Mouse (Mus musculus) CH12.LX (cell line): ENCODE measurements around the gene Akap5. TPM values are rescaled to one million over a fixed set of nuclear protein-coding genes. Genes with fewer than 3 reads are reported as not detected.
A peak's percentile ranks its signal among the peaks of the same experiment; 100 is the strongest.

ENCODE experiments used
- DNase-seq: peaks from one replicate; pipeline ENCODE4 v3.0.0-alpha.2; 2013; ENCODE audit errors: extremely low read depth
- H3K27ac ChIP-seq: 2 replicates; pipeline ENCODE4 v1.5.1; 2012; ENCODE audit warnings: low read depth, mild to moderate bottlenecking, control low read depth, moderate library complexity; ENCODE audit not compliant: insufficient read depth
- H3K27me3 ChIP-seq: replicated peaks from 2 replicates; pipeline ENCODE3; 2012; ENCODE audit warnings: inconsistent platforms
- H3K36me3 ChIP-seq, 2 experiments: replicated peaks in 1 of 2; 2 replicates each; pipeline versions ENCODE3 to v1.6.1; 2012; ENCODE audit warnings: inconsistent platforms in 1 of 2, low read length in 1 of 2, mild to moderate bottlenecking in 1 of 2, mixed read lengths in 1 of 2, moderate library complexity in 1 of 2; ENCODE audit not compliant: control insufficient read depth in 1 of 2, insufficient read depth in 1 of 2
- H3K4me1 ChIP-seq, 2 experiments: 2 replicates each; pipeline ENCODE4 v1.6.1; 2012; ENCODE audit warnings: inconsistent platforms in 1 of 2, moderate library complexity in 1 of 2; ENCODE audit not compliant: insufficient read depth in 2 of 2, control insufficient read depth in 1 of 2
- H3K4me2 ChIP-seq: 2 replicates; pipeline ENCODE4 v1.6.1; 2012; ENCODE audit warnings: low read depth, mild to moderate bottlenecking, control low read depth; ENCODE audit not compliant: poor library complexity, insufficient read depth, severe bottlenecking
- H3K4me3 ChIP-seq, 3 experiments: fragments of 150-350 bp in 1 of 3; sonication (generic) in 1 of 3; replicated peaks in 1 of 3; 2 replicates each; pipeline versions ENCODE3 to v1.5.1; 2011 to 2012; ENCODE audit warnings: low read depth in 2 of 3, low read length in 2 of 3, mild to moderate bottlenecking in 2 of 3, moderate library complexity in 2 of 3, control low read depth in 1 of 3, improper control_type of control experiment in 1 of 3, inconsistent platforms in 1 of 3, mixed read lengths in 1 of 3; ENCODE audit not compliant: poor library complexity in 1 of 3
- H3K79me2 ChIP-seq: replicated peaks from 2 replicates; pipeline ENCODE4 v1.6.1; 2012; ENCODE audit warnings: mild to moderate bottlenecking, moderate library complexity; ENCODE audit not compliant: control insufficient read depth, poor library complexity, insufficient read depth, severe bottlenecking; ENCODE audit errors: extremely low read depth
- H3K9ac ChIP-seq: 2 replicates; pipeline ENCODE4 v1.6.1; 2012; ENCODE audit warnings: low read depth, mild to moderate bottlenecking, control low read depth, moderate library complexity; ENCODE audit not compliant: insufficient read depth
- H3K9me3 ChIP-seq: replicated peaks from 2 replicates; pipeline ENCODE3; 2012; ENCODE audit warnings: low read length, inconsistent platforms, mixed read lengths
- BHLHE40 ChIP-seq: IDR thresholded peaks from 2 replicates; pipeline ENCODE4 v1.6.1; 2011; ENCODE audit warnings: mild to moderate bottlenecking, low read depth, low read length, improper control_type of control experiment
- CHD2 ChIP-seq: IDR thresholded peaks from 2 replicates; pipeline ENCODE4 v1.6.1; 2011; ENCODE audit warnings: low read length, improper control_type of control experiment
- E2F4 ChIP-seq: IDR thresholded peaks from 2 replicates; pipeline ENCODE4 v1.6.1; 2011; ENCODE audit warnings: low read depth, low read length, improper control_type of control experiment; ENCODE audit not compliant: insufficient replicate concordance
- ELF1 ChIP-seq: IDR thresholded peaks from 2 replicates; pipeline ENCODE4 v1.6.1; 2014; ENCODE audit warnings: low read depth, mild to moderate bottlenecking, inconsistent platforms, low read length, improper control_type of control experiment
- ETS1 ChIP-seq: conservative IDR thresholded peaks from 2 replicates; pipeline ENCODE4 v1.6.1; 2012; ENCODE audit warnings: low read depth, mild to moderate bottlenecking, inconsistent platforms, low read length, improper control_type of control experiment, moderate library complexity
- GABPA ChIP-seq: IDR thresholded peaks from 2 replicates; pipeline ENCODE4 v1.6.1; 2012; ENCODE audit warnings: low read depth, low read length, improper control_type of control experiment, inconsistent platforms; ENCODE audit not compliant: insufficient replicate concordance
- HCFC1 ChIP-seq: IDR thresholded peaks from 2 replicates; pipeline ENCODE4 v1.6.1; 2012; ENCODE audit warnings: low read depth, mild to moderate bottlenecking, inconsistent platforms, low read length, improper control_type of control experiment
- IRF4 ChIP-seq: IDR thresholded peaks from 2 replicates; pipeline ENCODE4 v1.6.1; 2014; ENCODE audit warnings: low read depth, mild to moderate bottlenecking, inconsistent platforms, low read length, improper control_type of control experiment
- JUN ChIP-seq: IDR thresholded peaks from 2 replicates; pipeline ENCODE4 v1.6.1; 2011; ENCODE audit warnings: low read depth, mild to moderate bottlenecking, low read length, improper control_type of control experiment, moderate library complexity; ENCODE audit not compliant: insufficient read depth
- JUND ChIP-seq: conservative IDR thresholded peaks from 2 replicates; pipeline ENCODE4 v1.6.1; 2011; ENCODE audit warnings: low read depth, low read length, improper control_type of control experiment
- MAFK ChIP-seq: IDR thresholded peaks from 2 replicates; pipeline ENCODE4 v1.6.1; 2011; ENCODE audit warnings: low read length, improper control_type of control experiment; ENCODE audit not compliant: insufficient replicate concordance
- MAX ChIP-seq: IDR thresholded peaks from 2 replicates; pipeline ENCODE4 v1.6.1; 2011; ENCODE audit warnings: low read length, improper control_type of control experiment
- MAZ ChIP-seq: IDR thresholded peaks from 2 replicates; pipeline ENCODE4 v1.6.1; 2012; ENCODE audit warnings: low read depth, mild to moderate bottlenecking, inconsistent platforms, low read length, improper control_type of control experiment, moderate library complexity
- MEF2A ChIP-seq: IDR thresholded peaks from 2 replicates; pipeline ENCODE4 v1.6.1; 2014; ENCODE audit warnings: low read depth, mild to moderate bottlenecking, inconsistent platforms, low read length, improper control_type of control experiment, borderline replicate concordance
- MXI1 ChIP-seq: IDR thresholded peaks from 2 replicates; pipeline ENCODE4 v1.6.1; 2011; ENCODE audit warnings: mild to moderate bottlenecking, low read depth, low read length, improper control_type of control experiment
- NELFE ChIP-seq: IDR thresholded peaks from 2 replicates; pipeline ENCODE4 v1.6.1; 2011; ENCODE audit warnings: low read depth, low read length, improper control_type of control experiment
- NRF1 ChIP-seq: IDR thresholded peaks from 2 replicates; pipeline ENCODE4 v1.6.1; 2014; ENCODE audit warnings: low read depth, mild to moderate bottlenecking, inconsistent platforms, low read length, improper control_type of control experiment, moderate library complexity
- PAX5 ChIP-seq: IDR thresholded peaks from 2 replicates; pipeline ENCODE4 v1.6.1; 2012; ENCODE audit warnings: low read length, inconsistent platforms, mixed read lengths
- POLR2A ChIP-seq: IDR thresholded peaks from 2 replicates; pipeline ENCODE4 v1.6.1; 2011; ENCODE audit warnings: low read depth, mild to moderate bottlenecking, improper control_type of control experiment, low read length
- POLR2AphosphoS2 ChIP-seq: IDR thresholded peaks from 2 replicates; pipeline ENCODE4 v1.6.1; 2011; ENCODE audit warnings: low read depth, low read length, improper control_type of control experiment
- RAD21 ChIP-seq: IDR thresholded peaks from 2 replicates; pipeline ENCODE4 v1.6.1; 2011; ENCODE audit warnings: low read depth, mild to moderate bottlenecking, low read length, improper control_type of control experiment, moderate library complexity
- RCOR1 ChIP-seq: conservative IDR thresholded peaks from 2 replicates; pipeline ENCODE4 v1.6.1; 2012; ENCODE audit warnings: low read depth, mild to moderate bottlenecking, inconsistent platforms, low read length, improper control_type of control experiment
- SIN3A ChIP-seq: IDR thresholded peaks from 2 replicates; pipeline ENCODE4 v1.6.1; 2012; ENCODE audit warnings: low read length, improper control_type of control experiment, inconsistent platforms
- SMC3 ChIP-seq: IDR thresholded peaks from 2 replicates; pipeline ENCODE4 v1.6.1; 2011; ENCODE audit warnings: low read depth, low read length, improper control_type of control experiment
- TBP ChIP-seq: conservative IDR thresholded peaks from 2 replicates; pipeline ENCODE4 v1.6.1; 2011; ENCODE audit warnings: low read depth, low read length, improper control_type of control experiment
- TCF12 ChIP-seq: IDR thresholded peaks from 2 replicates; pipeline ENCODE4 v1.6.1; 2014; ENCODE audit warnings: low read depth, mild to moderate bottlenecking, inconsistent platforms, low read length, improper control_type of control experiment
- USF1 ChIP-seq: IDR thresholded peaks from 2 replicates; pipeline ENCODE4 v1.6.1; 2014; ENCODE audit warnings: low read depth, mild to moderate bottlenecking, inconsistent platforms, low read length, improper control_type of control experiment
- ZKSCAN1 ChIP-seq: IDR thresholded peaks from 2 replicates; pipeline ENCODE4 v1.6.1; 2012; ENCODE audit warnings: low read depth, inconsistent platforms, low read length, improper control_type of control experiment, borderline replicate concordance
- ZMIZ1 ChIP-seq: IDR thresholded peaks from 2 replicates; pipeline ENCODE4 v1.6.1; 2012; ENCODE audit warnings: low read depth, mild to moderate bottlenecking, inconsistent platforms, low read length, improper control_type of control experiment
- ZNF384 ChIP-seq: IDR thresholded peaks from 2 replicates; pipeline ENCODE4 v1.6.1; 2012; ENCODE audit warnings: low read depth, low read length, improper control_type of control experiment, inconsistent platforms
- dilution Hi-C: fragments of 300-500 bp; cut with MboI; formaldehyde crosslinking; loops from 2 replicates; pipeline ENCODE4 v1.14.3; 2020; ENCODE audit warnings: low sequenced_read_pairs; ENCODE audit not compliant: extremely low pct_unique_long_range_greater_than_20kb, extremely low pct_ligation_motif_present
- in situ Hi-C: fragments of 300-500 bp; cut with MboI; formaldehyde crosslinking; loops from 3 replicates; pipeline ENCODE4 v1.14.3; 2019; ENCODE audit warnings: low sequenced_read_pairs, low pct_ligation_motif_present, low pct_unique_long_range_greater_than_20kb, mixed read lengths
- polyA plus RNA-seq: library from polyadenylated mRNA; unstranded; fragments of >175 nt; gene quantifications from 2 replicates; pipeline ENCODE4 v1.2.1, GENCODE M21; 2012; ENCODE audit warnings: low read depth; ENCODE audit not compliant: insufficient read length
- total RNA-seq, 2 experiments: library from RNA; depleted of rRNA; stranded (reverse); fragments of 300-350 nt in 1 of 2; fragments of >200 nt in 1 of 2; gene quantifications; 2 replicates each; pipeline ENCODE4 v1.2.3; 2012 to 2014

Gene Akap5
- total and polyA plus RNA-seq, 3 experiments: 0.27 to 0.89 (median 0.38) TPM

DNA sequence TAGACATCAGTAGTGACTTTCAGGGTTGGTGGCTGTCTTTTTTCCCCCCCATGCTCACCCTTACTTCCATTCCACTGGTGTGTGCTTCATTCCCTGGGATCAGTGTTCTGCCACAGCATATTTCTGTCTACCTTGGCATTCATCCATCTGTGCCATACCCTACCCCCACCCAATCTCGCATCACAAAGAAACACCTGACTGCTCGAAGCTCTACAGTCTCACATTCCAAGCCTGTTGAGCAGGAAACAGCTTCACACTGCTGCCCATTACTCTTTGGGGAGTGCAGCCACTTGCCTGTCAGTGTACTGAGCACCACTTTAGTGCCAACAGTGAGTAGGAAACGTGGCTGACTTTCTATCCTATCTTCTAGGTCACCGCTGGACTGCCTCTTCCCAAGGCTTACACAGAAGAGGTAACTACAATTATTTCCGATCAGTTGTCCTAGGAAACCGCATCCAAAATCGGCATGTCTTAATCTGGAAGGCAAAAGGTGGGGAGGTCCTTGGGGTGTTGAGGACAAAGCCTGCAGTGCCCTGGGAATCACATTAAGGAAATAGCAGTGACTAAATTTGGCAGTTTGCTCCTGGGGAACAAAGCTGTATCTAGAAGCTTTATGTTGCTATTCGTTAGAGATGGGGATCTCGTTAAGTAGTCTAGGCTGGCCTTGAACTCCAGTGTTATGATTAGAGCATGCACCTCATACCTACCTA is 17.7 kb upstream of the Akap5 start:
- no peak for DNase-seq
- no peaks in the 10 kb centered on the region for H3K79me2 ChIP-seq
- H3K27me3 ChIP-seq: no peaks in the 10 kb centered on the region
- H3K27ac ChIP-seq: peak overlapping the region; percentile 78
- TF ChIP-seq IRF4 (no peak), MAZ (no peak), E2F4 (no peak), NELFE (no peak), MEF2A (no peak), SIN3A (no peak), ZKSCAN1 (no peak), MXI1 (no peak), JUND (no peak), SMC3 (no peak)
- TF ChIP-seq, all 38 proteins: peak for 0
- Histone ChIP-seq H3K4me2 (no peak overlapping the region), H3K9me3 (no peaks in the 10 kb centered on the region), H3K4me1 (peaks cover 19 to 48% of the 10 kb centered on the region in 2 experiments), H3K9ac (no peak overlapping the region), H3K36me3 (peaks cover 50 to 77% of the 10 kb centered on the region in 2 experiments), H3K4me3 (no peak overlapping the region)
- dilution Hi-C loops: no loop called here
- in situ Hi-C loops: no loop called here

DNA sequence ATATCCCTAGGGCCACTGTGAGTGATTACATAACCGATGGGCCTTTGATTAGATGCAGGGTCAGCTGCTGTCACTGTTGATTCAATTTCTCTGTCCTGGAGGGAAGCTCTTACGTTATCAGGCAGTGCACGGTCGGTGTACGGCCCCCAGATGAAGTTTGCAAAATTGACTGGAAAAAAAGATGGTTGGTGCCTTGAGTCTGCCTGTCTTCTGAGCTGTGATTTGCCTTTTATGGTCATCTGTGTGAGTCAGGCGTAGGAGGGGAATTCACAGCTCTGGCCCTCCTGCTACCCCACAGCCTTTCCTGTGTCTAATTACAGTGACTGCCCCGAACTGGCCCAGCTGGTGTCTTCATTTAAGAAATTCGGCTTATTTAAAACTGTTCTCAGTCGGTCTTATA is 16.7 kb upstream of the Akap5 start:
- Histone ChIP-seq H3K27ac (peak overlapping the region; percentile 78), H3K4me2 (peak overlapping the region; percentile 91), H3K36me3 (peaks cover 54 to 76% of the 10 kb centered on the region in 2 experiments)
- peak; percentile 73 for TF ChIP-seq ETS1
- peak; percentile 47; the same call in 1 of the 2 replicates for TF ChIP-seq TCF12
- no peak for TF ChIP-seq RCOR1
- no peak for TF ChIP-seq ZMIZ1
- no peak; the same call in 1 of the 2 replicates for TF ChIP-seq JUN
- TF ChIP-seq POLR2AphosphoS2: no peak
- no peak for TF ChIP-seq SMC3
- TF ChIP-seq POLR2A: peak; percentile 59; the same call in 1 of the 2 replicates
- TF ChIP-seq JUND: no peak
- no peak for TF ChIP-seq GABPA
- 0 out of 2 replicates have a peak, but pooled peaks have one; percentile 56 for TF ChIP-seq MEF2A
- TF ChIP-seq MAFK: no peak
- 0 out of 2 replicates have a peak, but pooled peaks have one; percentile 43 for TF ChIP-seq TBP
- TF ChIP-seq IRF4: no peak
- no peak for TF ChIP-seq CHD2
- TF ChIP-seq USF1: no peak
- no peak; the same call in 1 of the 2 replicates for TF ChIP-seq ZNF384
- TF ChIP-seq MAZ: no peak
- no peak for TF ChIP-seq E2F4
- no peak for TF ChIP-seq ELF1
- no peak for TF ChIP-seq HCFC1
- no peak for TF ChIP-seq MAX
- peak; percentile 30; the same call in 1 of the 2 replicates for TF ChIP-seq NELFE
- peak; percentile 72 for TF ChIP-seq BHLHE40
- TF ChIP-seq RAD21: no peak
- TF ChIP-seq SIN3A: peak; percentile 64; the same call in 1 of the 2 replicates
- no peak for TF ChIP-seq PAX5
- no peak for TF ChIP-seq NRF1

More for the DNA sequence above, 16.7 kb upstream of the Akap5 start:
- peaks cover 19 to 48% of the 10 kb centered on the region in 2 experiments for H3K4me1 ChIP-seq
- dilution Hi-C loops (no loop called here), in situ Hi-C loops (no loop called here)
- no peaks in the 10 kb centered on the region for H3K27me3 ChIP-seq
- H3K4me3 ChIP-seq: no peak overlapping the region
- no peaks in the 10 kb centered on the region for H3K79me2 ChIP-seq
- peak; percentile 91 for DNase-seq
- H3K9me3 ChIP-seq: no peaks in the 10 kb centered on the region
- H3K9ac ChIP-seq: peak overlapping the region; percentile 36
